Mouse (Mus musculus): ENCODE measurements at regions not wholly inside any gene's neighbourhood (a gene's known extent, or its start where the extent isn't known, plus 50 kb on each side); places are given as distances from the start of the nearest gene placed in this dataset.

DNA sequence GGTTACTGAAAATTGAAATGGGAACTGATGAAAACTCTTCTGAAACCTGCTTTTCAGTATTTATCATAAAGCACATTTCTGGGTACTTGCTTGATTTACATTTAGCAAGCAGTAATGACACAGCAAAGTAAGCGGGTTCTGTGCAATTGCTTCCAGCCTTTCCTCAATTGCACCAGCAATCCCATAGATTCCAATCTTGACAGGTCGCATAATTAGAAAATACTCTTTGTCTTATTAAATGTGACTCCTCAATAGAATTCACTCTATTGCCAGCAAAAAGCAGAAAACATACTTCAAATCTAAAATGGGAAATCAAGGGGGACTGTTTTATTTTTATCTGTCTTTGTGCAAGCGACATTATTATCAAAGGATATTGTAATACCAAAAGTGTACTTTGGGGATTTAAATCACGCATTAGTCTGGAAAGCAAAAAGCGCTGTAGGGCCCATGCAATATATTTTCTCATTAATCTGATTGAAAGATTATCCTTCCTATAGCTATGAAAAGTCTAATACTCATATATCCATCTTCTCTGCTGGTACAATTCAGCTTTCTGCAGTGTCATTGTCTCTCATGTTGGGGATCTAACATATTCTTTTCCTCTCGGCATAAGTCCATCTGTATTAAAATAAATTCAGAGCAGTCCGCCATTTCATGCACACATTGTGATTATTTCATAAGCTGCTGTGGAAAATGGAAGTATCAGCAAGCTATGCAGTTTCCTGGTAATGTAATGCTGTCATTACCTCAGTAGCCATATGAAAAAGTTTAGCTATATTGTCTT is 1305.8 kb upstream of the Gm8797 start:
- WGBS: 55% methylated on average over 7 of the region's 7 CpGs
- H3K9ac ChIP-seq (replicated peaks): no peak overlapping the region
- no peaks in the 10 kb centered on the region for H3K9me3 ChIP-seq (replicated peaks)
- no peak overlapping the region for H3K4me3 ChIP-seq (replicated peaks)
- no peaks in the 10 kb centered on the region for H3K4me1 ChIP-seq
- H3K4me2 ChIP-seq: peak overlapping the region; percentile 13
- H3K27me3 ChIP-seq (replicated peaks): no peaks in the 10 kb centered on the region
- ATAC-seq (ENCODE audit: low FRiP score): peak; percentile 47
- no peak overlapping the region for H3K27ac ChIP-seq (replicated peaks)
- H3K36me3 ChIP-seq: no peaks in the 10 kb centered on the region

GRCm38 (mm10) chr3:4468031-4468430 is 1282.6 kb upstream of the Gm8797 start:
- Histone ChIP-seq H3K27me3 (replicated peaks) (no peaks in the 10 kb centered on the region), H3K36me3 (no peaks in the 10 kb centered on the region), H3K4me3 (replicated peaks) (no peak overlapping the region), H3K9me3 (replicated peaks) (no peaks in the 10 kb centered on the region), H3K9ac (replicated peaks) (no peak overlapping the region), H3K4me1 (no peaks in the 10 kb centered on the region), H3K27ac (replicated peaks) (no peak overlapping the region), H3K4me2 (no peak overlapping the region)
- no peak for ATAC-seq (ENCODE audit: low FRiP score)
